Mouse (Mus musculus): ENCODE measurements around the gene Ncoa1. TPM values are rescaled to one million over a fixed set of nuclear protein-coding genes. Genes with fewer than 3 reads are reported as not detected.
A peak's percentile ranks its signal among the peaks of the same experiment; 100 is the strongest.

The Ncoa1 gene
- polyA plus RNA-seq, 1 experiment = 21.9 TPM

DNA sequence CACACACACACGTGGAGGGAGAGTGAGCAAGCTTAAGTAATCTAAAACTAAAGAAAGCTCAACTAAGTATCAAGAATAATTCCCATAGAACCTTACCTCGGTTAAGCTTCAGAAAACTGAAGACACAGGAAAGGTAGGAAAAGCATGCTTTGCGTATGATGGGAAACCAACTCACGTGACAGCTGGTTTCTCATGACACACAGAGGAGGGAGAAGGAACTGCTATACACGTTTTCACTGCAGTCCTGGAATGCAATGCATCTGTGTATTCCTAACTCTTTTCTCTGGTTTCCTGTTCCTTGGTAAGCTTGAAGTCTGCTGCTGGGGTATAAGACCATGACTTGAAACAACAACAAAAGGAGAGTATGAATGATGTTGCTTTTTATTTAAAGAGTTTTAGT, 86.3 kb downstream of the Ncoa1 start:
- Histone ChIP-seq H3K4me1 (ENCODE audit: control insufficient read depth, insufficient read depth, low read length) (peaks cover 5% of the 10 kb centered on the region), H3K9ac (ENCODE audit: low read depth, poor library complexity, severe bottlenecking) (no peak overlapping the region), H3K4me3 (ENCODE audit: low read depth, low read length) (no peak overlapping the region), H3K27ac (ENCODE audit: insufficient read depth, low read length) (peak overlapping the region; percentile 22), H3K27me3 (ENCODE audit: control insufficient read depth, insufficient read depth, low read length, poor library complexity, severe bottlenecking) (no peaks in the 10 kb centered on the region), H3K36me3 (ENCODE audit: control insufficient read depth, insufficient read depth, low read length, poor library complexity, severe bottlenecking) (no peaks in the 10 kb centered on the region), H3K9me3 (replicated peaks; ENCODE audit: control insufficient read depth, insufficient read depth, low read length, poor library complexity, severe bottlenecking) (no peaks in the 10 kb centered on the region)
- TF ChIP-seq EP300 (IDR thresholded peaks at IDR 0.05; ENCODE audit: insufficient read depth, low read depth, low read length) = no peak
- TF ChIP-seq CTCF (IDR thresholded peaks at IDR 0.05; ENCODE audit: low read depth, low read length) = no peak

DNA sequence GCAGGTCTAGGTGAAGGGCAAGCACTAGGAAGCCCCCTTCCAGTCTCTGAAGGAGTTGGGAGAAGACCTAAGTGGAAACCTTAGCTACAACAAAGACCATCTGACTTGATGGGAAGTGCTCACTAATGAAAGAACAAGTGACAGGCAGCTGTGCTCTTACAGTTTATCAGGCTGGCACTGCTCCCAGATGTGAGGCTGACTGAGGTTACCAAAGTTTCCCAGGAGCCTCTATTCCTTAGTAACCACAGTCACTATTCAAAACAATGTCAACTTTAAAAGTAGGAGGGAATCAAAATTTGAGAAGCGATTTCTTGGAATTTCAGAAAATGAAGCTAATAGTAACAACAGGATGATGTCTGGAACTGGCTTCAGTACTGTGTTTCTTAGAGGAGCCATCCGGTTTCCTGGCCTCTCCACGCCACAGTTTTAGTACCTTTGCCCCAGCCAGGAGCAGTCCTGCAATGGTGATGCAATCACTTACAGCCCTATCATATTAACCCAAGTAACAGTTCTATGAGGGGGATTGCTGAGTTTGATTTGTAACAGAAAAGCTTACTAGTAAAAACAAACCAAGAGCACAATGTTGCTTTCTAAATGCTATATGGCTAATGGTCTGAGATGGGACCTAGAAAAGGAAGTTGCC, 90.8 kb downstream of the Ncoa1 start:
- Histone ChIP-seq H3K4me1 (ENCODE audit: control insufficient read depth, insufficient read depth, low read length) (peaks cover under 1% of the 10 kb centered on the region), H3K27ac (ENCODE audit: insufficient read depth, low read length) (no peak overlapping the region), H3K9me3 (replicated peaks; ENCODE audit: control insufficient read depth, insufficient read depth, low read length, poor library complexity, severe bottlenecking) (no peaks in the 10 kb centered on the region), H3K4me3 (ENCODE audit: low read depth, low read length) (no peak overlapping the region), H3K27me3 (ENCODE audit: control insufficient read depth, insufficient read depth, low read length, poor library complexity, severe bottlenecking) (no peaks in the 10 kb centered on the region), H3K36me3 (ENCODE audit: control insufficient read depth, insufficient read depth, low read length, poor library complexity, severe bottlenecking) (no peaks in the 10 kb centered on the region), H3K9ac (ENCODE audit: low read depth, poor library complexity, severe bottlenecking) (no peak overlapping the region)
- TF ChIP-seq POLR2A (IDR thresholded peaks at IDR 0.05; ENCODE audit: insufficient read depth, low read length) (no peak), EP300 (IDR thresholded peaks at IDR 0.05; ENCODE audit: insufficient read depth, low read depth, low read length) (no peak), CTCF (IDR thresholded peaks at IDR 0.05; ENCODE audit: low read depth, low read length) (no peak)

DNA sequence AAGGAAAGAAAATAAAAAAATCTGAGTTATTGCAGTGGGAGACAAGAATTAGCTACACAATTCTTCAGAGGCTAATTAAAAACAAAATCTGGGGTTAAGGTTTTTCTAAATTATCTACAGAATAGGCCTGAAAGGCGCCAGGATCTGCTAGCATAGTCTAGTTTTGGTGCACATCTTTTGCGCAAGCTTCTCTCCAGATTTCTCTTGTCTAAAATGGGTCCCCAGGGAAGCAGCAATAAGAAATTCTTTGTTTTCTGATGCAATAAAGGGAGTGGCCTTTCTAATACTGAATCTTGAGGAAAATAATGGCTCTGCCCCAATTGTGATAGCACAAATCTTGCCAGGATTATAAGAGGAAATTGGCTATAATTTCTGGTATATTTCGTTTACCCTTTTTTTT, 93.9 kb downstream of the Ncoa1 start:
- Histone ChIP-seq H3K27me3 (ENCODE audit: control insufficient read depth, insufficient read depth, low read length, poor library complexity, severe bottlenecking) (no peaks in the 10 kb centered on the region), H3K27ac (ENCODE audit: insufficient read depth, low read length) (no peak overlapping the region), H3K9me3 (replicated peaks; ENCODE audit: control insufficient read depth, insufficient read depth, low read length, poor library complexity, severe bottlenecking) (no peaks in the 10 kb centered on the region), H3K36me3 (ENCODE audit: control insufficient read depth, insufficient read depth, low read length, poor library complexity, severe bottlenecking) (no peaks in the 10 kb centered on the region), H3K4me3 (ENCODE audit: low read depth, low read length) (no peak overlapping the region), H3K4me1 (ENCODE audit: control insufficient read depth, insufficient read depth, low read length) (no peaks in the 10 kb centered on the region), H3K9ac (ENCODE audit: low read depth, poor library complexity, severe bottlenecking) (no peak overlapping the region)
- TF ChIP-seq CTCF (IDR thresholded peaks at IDR 0.05; ENCODE audit: low read depth, low read length) = no peak

GRCm38 (mm10) chr12:4379298-4379957, 97.6 kb downstream of the Ncoa1 start:
- Histone ChIP-seq H3K4me3 (ENCODE audit: low read depth, low read length) (no peak overlapping the region), H3K27me3 (ENCODE audit: control insufficient read depth, insufficient read depth, low read length, poor library complexity, severe bottlenecking) (no peaks in the 10 kb centered on the region), H3K36me3 (ENCODE audit: control insufficient read depth, insufficient read depth, low read length, poor library complexity, severe bottlenecking) (no peaks in the 10 kb centered on the region), H3K4me1 (ENCODE audit: control insufficient read depth, insufficient read depth, low read length) (no peaks in the 10 kb centered on the region), H3K9me3 (replicated peaks; ENCODE audit: control insufficient read depth, insufficient read depth, low read length, poor library complexity, severe bottlenecking) (no peaks in the 10 kb centered on the region), H3K9ac (ENCODE audit: low read depth, poor library complexity, severe bottlenecking) (no peak overlapping the region), H3K27ac (ENCODE audit: insufficient read depth, low read length) (no peak overlapping the region)
- TF ChIP-seq CTCF (IDR thresholded peaks at IDR 0.05; ENCODE audit: low read depth, low read length) = no peak
- TF ChIP-seq EP300 (IDR thresholded peaks at IDR 0.05; ENCODE audit: insufficient read depth, low read depth, low read length) = no peak
- TF ChIP-seq POLR2A (IDR thresholded peaks at IDR 0.05; ENCODE audit: insufficient read depth, low read length) = no peak

DNA sequence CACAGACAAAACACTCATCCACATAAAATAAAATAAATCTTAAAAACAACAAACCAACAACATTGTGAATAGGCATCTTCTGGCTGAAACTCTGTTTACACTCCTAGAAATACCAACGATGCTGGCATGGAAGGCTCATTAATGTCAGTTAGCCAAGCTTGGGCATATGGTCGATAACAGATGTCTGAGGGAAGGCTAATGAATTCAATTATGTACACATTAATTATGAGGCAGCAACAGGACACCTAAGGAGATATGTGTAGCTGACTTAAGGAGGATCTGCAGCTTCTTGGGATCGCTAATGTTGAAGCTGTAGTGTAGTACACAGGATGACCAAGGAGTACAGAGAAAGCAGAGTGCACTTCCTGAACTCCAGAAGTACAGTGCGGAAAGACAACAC, 100.5 kb downstream of the Ncoa1 start:
- no peaks in the 10 kb centered on the region for H3K9me3 ChIP-seq (replicated peaks; ENCODE audit: control insufficient read depth, insufficient read depth, low read length, poor library complexity, severe bottlenecking)
- no peak overlapping the region for H3K27ac ChIP-seq (ENCODE audit: insufficient read depth, low read length)
- H3K4me3 ChIP-seq (ENCODE audit: low read depth, low read length) = no peak overlapping the region
- no peak overlapping the region for H3K9ac ChIP-seq (ENCODE audit: low read depth, poor library complexity, severe bottlenecking)
- H3K36me3 ChIP-seq (ENCODE audit: control insufficient read depth, insufficient read depth, low read length, poor library complexity, severe bottlenecking) = no peaks in the 10 kb centered on the region
- no peak for TF ChIP-seq CTCF (IDR thresholded peaks at IDR 0.05; ENCODE audit: low read depth, low read length)
- TF ChIP-seq POLR2A (IDR thresholded peaks at IDR 0.05; ENCODE audit: insufficient read depth, low read length) = no peak
- TF ChIP-seq EP300 (IDR thresholded peaks at IDR 0.05; ENCODE audit: insufficient read depth, low read depth, low read length) = no peak
- H3K27me3 ChIP-seq (ENCODE audit: control insufficient read depth, insufficient read depth, low read length, poor library complexity, severe bottlenecking) = no peaks in the 10 kb centered on the region
- H3K4me1 ChIP-seq (ENCODE audit: control insufficient read depth, insufficient read depth, low read length) = no peaks in the 10 kb centered on the region

GRCm38 (mm10) chr12:4374816-4375493, 102.0 kb downstream of the Ncoa1 start:
- no peak for TF ChIP-seq POLR2A (IDR thresholded peaks at IDR 0.05; ENCODE audit: insufficient read depth, low read length)
- TF ChIP-seq CTCF (IDR thresholded peaks at IDR 0.05; ENCODE audit: low read depth, low read length) = no peak
- TF ChIP-seq EP300 (IDR thresholded peaks at IDR 0.05; ENCODE audit: insufficient read depth, low read depth, low read length) = no peak
- Histone ChIP-seq H3K27me3 (ENCODE audit: control insufficient read depth, insufficient read depth, low read length, poor library complexity, severe bottlenecking) (no peaks in the 10 kb centered on the region), H3K4me3 (ENCODE audit: low read depth, low read length) (no peak overlapping the region), H3K27ac (ENCODE audit: insufficient read depth, low read length) (no peak overlapping the region), H3K9ac (ENCODE audit: low read depth, poor library complexity, severe bottlenecking) (no peak overlapping the region), H3K4me1 (ENCODE audit: control insufficient read depth, insufficient read depth, low read length) (no peaks in the 10 kb centered on the region), H3K9me3 (replicated peaks; ENCODE audit: control insufficient read depth, insufficient read depth, low read length, poor library complexity, severe bottlenecking) (no peaks in the 10 kb centered on the region), H3K36me3 (ENCODE audit: control insufficient read depth, insufficient read depth, low read length, poor library complexity, severe bottlenecking) (no peaks in the 10 kb centered on the region)
